Comparison of ENCODE assay signal across 9 mouse cellular contexts in genomic region chr19:59418024-59418423, GRCm38 (mm10). TPM values are rescaled to one million over a fixed set of nuclear protein-coding genes. Genes with fewer than 3 reads are reported as not detected.
DNase-seq lines count a peak whose midpoint lies in the region; ATAC-seq and TF ChIP-seq lines count a peak whose summit lies in the region.
"Had no signal": no experiment of that assay in that cellular context is flagged by ENCODE, and none has a peak within 500 bp of the region (broad histone marks: within the 10 kb centered on the region; RNA-seq: fewer than 3 reads in every experiment).

No protein-coding gene starts in this region.

- no peak overlapping the region for H3K4me2 ChIP-seq in kidney, postnatal 0 days (ENCODE audit: low read length)
- no peak overlapping the region for H3K4me2 ChIP-seq in neural tube, embryonic 11.5 days (ENCODE audit: low read depth)
- H3K4me2 ChIP-seq: liver, embryonic 15.5 days had no signal

- peak; percentile 71 for ATAC-seq in erythroblast, adult 5-6 weeks (replicated peaks; ENCODE audit: low FRiP score, poor library complexity, severe bottlenecking)
- ATAC-seq in kidney, postnatal 0 days (replicated peaks; ENCODE audit: low FRiP score, low read depth) = no peak
- no peak for ATAC-seq in neural tube, embryonic 11.5 days (ENCODE audit: insufficient read depth, low FRiP score, low TSS enrichment)

- peak; percentile 96 for TF ChIP-seq CTCF in brain, embryonic 14.5 days (IDR thresholded peaks at IDR 0.05; ENCODE audit: borderline replicate concordance, extremely low read depth, insufficient read depth, insufficient read length)
- TF ChIP-seq CTCF in kidney, postnatal 0 days (IDR thresholded peaks at IDR 0.05; ENCODE audit: low read depth) = peak; percentile 90
- TF ChIP-seq CTCF in liver, adult 2 months (IDR thresholded peaks at IDR 0.05; ENCODE audit: low read depth, low read length) = peak; percentile 88

- no peaks in the 10 kb centered on the region for H3K27me3 ChIP-seq in kidney, postnatal 0 days (ENCODE audit: insufficient read depth, low read length)
- peaks cover 3% of the 10 kb centered on the region; the same call in 1 of the 2 replicates for H3K27me3 ChIP-seq in liver, adult 2 months (ENCODE audit: control insufficient read depth, insufficient read depth, low read length)
- H3K27me3 ChIP-seq in neural tube, embryonic 11.5 days (ENCODE audit: control insufficient read depth, insufficient read depth, low read length) = no peaks in the 10 kb centered on the region

- H3K4me1 ChIP-seq in kidney, postnatal 0 days (replicated peaks; ENCODE audit: insufficient read depth, low read length) = 0 out of 2 replicates have a peak, but pooled peaks cover 4% of the 10 kb centered on the region
- H3K4me1 ChIP-seq in liver, adult 2 months (ENCODE audit: control insufficient read depth, insufficient read depth, low read length) = no peaks in the 10 kb centered on the region
- H3K4me1 ChIP-seq in neural tube, embryonic 11.5 days (ENCODE audit: control insufficient read depth, insufficient read depth, low read length) = no peaks in the 10 kb centered on the region
- H3K4me1 ChIP-seq: liver, embryonic 15.5 days had no signal

- no peaks in the 10 kb centered on the region for H3K79me2 ChIP-seq in liver, adult 2 months (ENCODE audit: control insufficient read depth, insufficient read depth, low read length)

- no peaks in the 10 kb centered on the region for H3K9me3 ChIP-seq in kidney, postnatal 0 days (replicated peaks; ENCODE audit: low read length)
- no peaks in the 10 kb centered on the region for H3K9me3 ChIP-seq in neural tube, embryonic 11.5 days (ENCODE audit: control insufficient read depth, low read length)
- H3K9me3 ChIP-seq: liver, embryonic 15.5 days had no signal

- DNase-seq in CD8-positive naive resting alpha-beta T cell, adult 2 months (ENCODE audit: low read depth in 2 of 2, low spot score in 2 of 2) = peak; percentile 83 to 88
- DNase-seq in brain, embryonic 14.5 days (ENCODE audit: low read depth) = peak; percentile 96
- DNase-seq in heart, adult 9 months (ENCODE audit: low spot score in 2 of 2) = peak; percentile 53 to 82
- peak; percentile 91 for DNase-seq in kidney, postnatal 0 days (ENCODE audit: low spot score)
- DNase-seq in liver, adult 2 months (ENCODE audit: extremely low read depth, low read depth, low spot score) = peak; percentile 58
- DNase-seq in neural tube, embryonic 11.5 days (ENCODE audit: low spot score) = peak; percentile 89
- peak; percentile 45 for DNase-seq in telencephalon, adult 2 months (ENCODE audit: low read depth, low spot score)

- TF ChIP-seq POLR2A in brain, embryonic 14.5 days (IDR thresholded peaks at IDR 0.05; ENCODE audit: borderline replicate concordance, extremely low read depth, insufficient read depth, insufficient read length, poor library complexity, severe bottlenecking) = no peak
- no peak for TF ChIP-seq POLR2A in liver, adult 2 months (IDR thresholded peaks at IDR 0.05; ENCODE audit: extremely low read depth, insufficient read depth, low read length)

- 2% methylated on average over 15 of the region's 15 CpGs for whole genome bisulfite sequencing in kidney, postnatal 0 days
- 2% methylated on average over 15 of the region's 15 CpGs for WGBS in liver, adult 2 months
- WGBS in neural tube, embryonic 11.5 days = 2% methylated on average over 15 of the region's 15 CpGs

- no peak overlapping the region for H3K27ac ChIP-seq in kidney, postnatal 0 days
- no peak overlapping the region for H3K27ac ChIP-seq in liver, adult 2 months (replicated peaks; ENCODE audit: insufficient read depth, low read depth, low read length)
- H3K27ac ChIP-seq in neural tube, embryonic 11.5 days (ENCODE audit: low read depth, low read length) = no peak overlapping the region
- H3K27ac ChIP-seq: liver, embryonic 15.5 days had no signal

- no peak overlapping the region for H3K9ac ChIP-seq in kidney, postnatal 0 days (ENCODE audit: low read depth, low read length)
- H3K9ac ChIP-seq in liver, adult 2 months (ENCODE audit: low read depth, low read length) = no peak overlapping the region
- no peak overlapping the region for H3K9ac ChIP-seq in neural tube, embryonic 11.5 days (ENCODE audit: low read length)
- H3K9ac ChIP-seq: liver, embryonic 15.5 days had no signal

- no peak overlapping the region for H3K4me3 ChIP-seq in kidney, postnatal 0 days (replicated peaks; ENCODE audit: low read depth, low read length)
- H3K4me3 ChIP-seq in liver, adult 2 months (ENCODE audit: insufficient read depth, low read depth, low read length) = no peak overlapping the region
- H3K4me3 ChIP-seq in neural tube, embryonic 11.5 days (ENCODE audit: low read depth, low read length) = no peak overlapping the region
- H3K4me3 ChIP-seq: liver, embryonic 15.5 days had no signal

- no peaks in the 10 kb centered on the region for H3K36me3 ChIP-seq in kidney, postnatal 0 days (ENCODE audit: insufficient read depth, low read length)
- H3K36me3 ChIP-seq in liver, adult 2 months (ENCODE audit: control insufficient read depth, insufficient read depth, low read length) = no peaks in the 10 kb centered on the region
- H3K36me3 ChIP-seq in neural tube, embryonic 11.5 days (ENCODE audit: control insufficient read depth, insufficient read depth, low read length) = no peaks in the 10 kb centered on the region
- H3K36me3 ChIP-seq: liver, embryonic 15.5 days had no signal

RNA-seq across cellular contexts. Expression of gene Emx2, which starts 40.1 kb away (rescaled TPM):
- 17.7 and 20.7 TPM in 2 replicates for polyA plus RNA-seq in brain, embryonic 14.5 days (2012; rRNA removed)
- total RNA-seq in erythroblast, adult 5-6 weeks (2015; ENCODE audit: low replicate concordance) = not detected in 2 replicates
- 0.77 TPM in 1 of 2 replicates, not detected in the other for total RNA-seq in erythroblast, adult 5-6 weeks (2017; ENCODE audit: low replicate concordance)
- 24.2 and 25.4 TPM in 2 replicates for polyA plus RNA-seq in kidney, postnatal 0 days (2015; fragmentation: Nextera tagmentation; extraction: Ambion mirVana)
- not detected in 2 replicates for total RNA-seq in liver, adult 2 months (2014; rRNA removed)
- not detected in 2 replicates for polyA plus RNA-seq in liver, adult 2 months (2012; rRNA removed)
- polyA plus RNA-seq in neural tube, embryonic 11.5 days (2014; fragmentation: Nextera tagmentation; extraction: Ambion mirVana) = 1.7 and 3.9 TPM in 2 replicates

Comparison
In these comparisons a context has a peak if more than half of its experiments do, and no peak if none do; other contexts are left out.
1. DNase-seq: peak in every context shown above with its lines; median percentile 96 in brain, embryonic 14.5 days; 91 in kidney, postnatal 0 days; 89 in neural tube, embryonic 11.5 days; 86 in CD8-positive naive resting alpha-beta T cell, adult 2 months; 68 in heart, adult 9 months; 58 in liver, adult 2 months; 45 in telencephalon, adult 2 months.